Mouse (Mus musculus): ENCODE results near the gene Gm3252. TPM values are rescaled to one million over a fixed set of nuclear protein-coding genes. Genes with fewer than 3 reads are reported as not detected.

Gm3252 gene
- not detected in 2 replicates for polyA plus RNA-seq (2012; rRNA removed)

GRCm38 (mm10) chr14:4726038-4726880 is at the start of gene Gm3252:
TSS of gene Gm3252 (plus strand) at chr14:4726775.

GRCm38 (mm10) chr14:4708938-4709337 is 17.6 kb upstream of the Gm3252 start, which contains the start of gene Gm7876:
TSS of gene Gm7876 (plus strand) at chr14:4709238.

GRCm38 (mm10) chr14:4776037-4776436 is 49.5 kb downstream of the Gm3252 start, which contains the start of gene Gm9602:
TSS of gene Gm9602 (plus strand) at chr14:4776337.

Other genes with a start within 250 kb of the Gm3252 start
- not detected in 2 replicates for gene Gm3182, start 245.0 kb upstream of the Gm3252 start, polyA plus RNA-seq (2012; rRNA removed)
- not detected in 2 replicates for gene Gm3047, start 171.4 kb upstream of the Gm3252 start, polyA plus RNA-seq (2012; rRNA removed)
- gene Gm8159, start 94.4 kb upstream of the Gm3252 start, polyA plus RNA-seq (2012; rRNA removed) = not detected in 2 replicates
- gene Gm3239, start 62.6 kb upstream of the Gm3252 start, polyA plus RNA-seq (2012; rRNA removed) = not detected in 2 replicates
- gene Gm7876, start 17.5 kb upstream of the Gm3252 start, polyA plus RNA-seq (2012; rRNA removed) = not detected in 2 replicates
- gene Gm9602, start 49.6 kb downstream of the Gm3252 start, polyA plus RNA-seq (2012; rRNA removed) = not detected in 2 replicates
- gene Gm3269, start 111.3 kb downstream of the Gm3252 start, polyA plus RNA-seq (2012; rRNA removed) = not detected in 2 replicates
- gene Gm3264, start 128.8 kb downstream of the Gm3252 start, polyA plus RNA-seq (2012; rRNA removed) = not detected in 2 replicates
- gene Gm3278, start 165.6 kb downstream of the Gm3252 start, polyA plus RNA-seq (2012; rRNA removed) = not detected in 2 replicates

Data from liver, embryonic 14 days (tissue).